Mouse (Mus musculus): ENCODE results near the gene Gstt4. TPM values are rescaled to one million over a fixed set of nuclear protein-coding genes. Genes with fewer than 3 reads are reported as not detected.
"Not testable (repeated sequence)": the region's sequence is repeated elsewhere in the genome, so short reads cannot be mapped to it uniquely, and the experiment has no call there.

Gstt4 gene
- polyA plus RNA-seq, 1 experiment from 2014 or later = not detected

GRCm38 (mm10) chr10:75853452-75853851 is 31.1 kb upstream of the Gstt4 start:
- Histone ChIP-seq H3K27me3 (no peaks in the 10 kb centered on the region; the same call in 1 of the 2 replicates), H3K4me1 (peaks cover 13% of the 10 kb centered on the region), H3K9me3 (replicated peaks) (no peaks in the 10 kb centered on the region), H3K36me3 (peaks cover 23% of the 10 kb centered on the region), H3K27ac (no peak overlapping the region), H3K4me2 (no peak overlapping the region), H3K4me3 (replicated peaks) (no peak overlapping the region), H3K9ac (no peak overlapping the region)
- 31% methylated on average over 10 of the region's 10 CpGs for WGBS
- ATAC-seq (replicated peaks; ENCODE audit: low FRiP score) = peak; percentile 27; the same call in 1 of the 2 replicates

DNA sequence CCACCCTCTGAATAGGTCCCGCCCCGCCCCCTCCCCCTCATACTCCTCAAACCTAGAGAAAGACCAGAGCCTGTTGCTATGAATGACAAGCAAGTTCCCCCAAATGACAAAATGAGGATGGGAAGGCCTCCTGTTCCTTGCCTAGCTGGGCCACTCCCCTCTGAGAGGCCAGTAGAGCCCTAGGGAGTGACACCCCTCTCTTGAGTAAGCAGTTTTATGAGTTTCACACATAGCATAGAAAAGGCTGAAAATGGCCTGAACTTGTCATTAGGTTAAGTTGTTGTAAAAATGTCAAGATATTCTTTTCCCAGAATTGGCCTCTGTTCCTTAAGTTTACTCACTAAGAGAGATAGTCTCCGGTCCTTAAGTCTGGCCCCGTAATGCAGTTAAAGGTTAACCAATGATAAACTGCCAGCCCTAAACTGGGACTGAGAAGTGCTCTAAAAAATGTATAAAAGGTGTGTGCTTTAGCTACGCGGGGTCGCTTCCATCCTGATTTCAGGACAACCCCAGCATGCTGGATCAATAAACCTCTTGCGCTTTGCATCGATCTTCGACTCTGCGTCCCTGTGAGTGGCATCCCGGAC is 30.3 kb upstream of the Gstt4 start:
- no peak for ATAC-seq (replicated peaks; ENCODE audit: low FRiP score)
- Histone ChIP-seq H3K4me1 (peaks cover 6% of the 10 kb centered on the region), H3K36me3 (peaks cover 15% of the 10 kb centered on the region), H3K4me2 (no peak overlapping the region), H3K27me3 (no peaks in the 10 kb centered on the region; the same call in 1 of the 2 replicates), H3K9ac (no peak overlapping the region), H3K27ac (no peak overlapping the region), H3K4me3 (replicated peaks) (no peak overlapping the region), H3K9me3 (replicated peaks) (no peaks in the 10 kb centered on the region)
- WGBS = 92% methylated on average over 12 of the region's 12 CpGs

DNA sequence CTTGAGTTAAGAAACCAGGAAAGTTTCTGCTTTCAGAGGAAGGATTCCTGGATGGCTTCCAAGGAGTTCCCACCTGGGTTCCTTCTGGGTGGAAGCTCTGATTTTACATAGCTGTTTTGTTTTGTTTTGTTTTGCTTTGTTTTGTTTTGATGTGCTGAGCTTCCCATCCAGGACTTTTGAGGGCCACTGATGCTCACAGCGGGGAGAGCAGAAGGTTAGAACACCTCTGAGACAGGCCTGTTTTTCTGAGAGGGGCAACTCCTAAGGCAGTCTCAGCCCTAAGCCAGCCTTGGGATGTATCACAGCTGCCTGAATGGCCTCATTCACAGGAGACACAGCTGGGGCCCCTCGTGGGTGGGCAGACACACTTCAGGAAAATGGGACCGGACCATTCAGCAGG is 29.3 kb upstream of the Gstt4 start:
- Histone ChIP-seq H3K4me2 (no peak overlapping the region), H3K9me3 (replicated peaks) (no peaks in the 10 kb centered on the region), H3K9ac (no peak overlapping the region), H3K4me1 (0 out of 2 replicates have a peak, but pooled peaks cover 3% of the 10 kb centered on the region), H3K27ac (no peak overlapping the region), H3K4me3 (replicated peaks) (no peak overlapping the region), H3K36me3 (peaks cover 6% of the 10 kb centered on the region), H3K27me3 (no peaks in the 10 kb centered on the region; the same call in 1 of the 2 replicates)
- WGBS = 41% methylated on average over 3 of the region's 3 CpGs
- no peak for ATAC-seq (replicated peaks; ENCODE audit: low FRiP score)

- Histone ChIP-seq H3K36me3 (no peaks in the 10 kb centered on the region), H3K27ac (no peak overlapping the region), H3K4me3 (replicated peaks) (no peak overlapping the region), H3K9me3 (replicated peaks) (no peaks in the 10 kb centered on the region), H3K9ac (no peak overlapping the region), H3K27me3 (no peaks in the 10 kb centered on the region; the same call in 1 of the 2 replicates), H3K4me2 (no peak overlapping the region), H3K4me1 (0 out of 2 replicates have a peak, but pooled peaks cover 3% of the 10 kb centered on the region)
- no peak for ATAC-seq (replicated peaks; ENCODE audit: low FRiP score)
- WGBS = 12% methylated on average over 6 of the region's 6 CpGs
These were observed 28.7 kb upstream of the Gstt4 start for GRCm38 (mm10) chr10:75851076-75851475.

GRCm38 (mm10) chr10:75848382-75848781 is 26.0 kb upstream of the Gstt4 start:
- ATAC-seq (replicated peaks; ENCODE audit: low FRiP score) = no peak
- WGBS = 27% methylated on average over 3 of the region's 3 CpGs
- Histone ChIP-seq H3K4me1 (0 out of 2 replicates have a peak, but pooled peaks cover 3% of the 10 kb centered on the region), H3K4me3 (replicated peaks) (no peak overlapping the region), H3K27me3 (no peaks in the 10 kb centered on the region; the same call in 1 of the 2 replicates), H3K9me3 (replicated peaks) (no peaks in the 10 kb centered on the region), H3K27ac (no peak overlapping the region), H3K9ac (no peak overlapping the region), H3K36me3 (no peaks in the 10 kb centered on the region), H3K4me2 (no peak overlapping the region)

DNA sequence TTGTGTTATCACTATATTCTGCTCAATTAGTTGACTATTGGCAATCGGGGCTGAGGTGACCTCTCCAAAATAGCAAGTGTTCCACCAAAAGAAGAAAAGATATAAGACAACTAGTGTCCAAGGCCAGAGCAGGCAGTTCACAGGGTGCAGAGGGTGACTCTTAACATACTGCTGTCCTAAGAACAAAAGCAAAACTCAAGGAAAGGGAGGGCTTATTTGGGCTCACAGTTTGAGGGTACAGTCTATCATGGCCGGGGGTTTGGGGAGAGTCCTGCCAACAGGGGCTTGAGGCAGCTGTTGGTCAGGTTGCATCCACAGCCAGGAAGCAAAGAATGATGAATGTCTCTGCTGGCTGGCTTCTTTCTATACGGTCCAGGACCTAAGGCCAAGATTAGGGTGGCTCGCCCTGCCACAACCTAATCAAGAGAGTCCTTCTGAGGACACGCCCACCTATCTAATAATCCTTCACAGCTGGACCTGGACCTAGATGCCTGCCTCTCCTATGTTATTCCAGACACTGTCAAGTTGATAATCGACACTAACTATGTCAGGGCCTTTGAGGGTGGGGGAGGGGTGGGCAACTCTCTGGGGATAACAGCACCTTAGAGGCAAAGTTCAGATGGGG is 23.1 kb upstream of the Gstt4 start:
- 71% methylated on average over 6 of the region's 6 CpGs for WGBS

DNA sequence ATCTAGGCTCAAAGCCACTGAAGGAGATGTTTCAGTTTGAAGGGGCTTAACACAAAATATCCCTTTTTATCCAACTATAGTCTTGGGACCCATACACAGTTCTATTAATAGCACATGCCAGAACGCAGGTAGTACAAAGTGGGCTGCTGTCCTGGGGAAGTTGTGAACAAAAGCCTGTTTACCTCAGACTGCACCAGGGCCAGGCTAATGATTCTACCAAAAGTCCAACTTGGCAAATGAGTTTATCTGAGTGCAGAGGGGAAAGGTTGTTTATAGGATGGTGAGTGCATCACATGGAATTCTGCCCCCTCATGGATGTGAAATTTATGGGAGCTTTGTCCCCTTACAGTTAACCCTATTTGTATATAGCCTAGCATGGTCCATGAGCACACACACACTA is 22.5 kb upstream of the Gstt4 start:
- Histone ChIP-seq H3K9ac (no peak overlapping the region), H3K36me3 (no peaks in the 10 kb centered on the region), H3K9me3 (replicated peaks) (no peaks in the 10 kb centered on the region), H3K4me1 (no peaks in the 10 kb centered on the region), H3K4me2 (no peak overlapping the region), H3K27me3 (no peaks in the 10 kb centered on the region), H3K27ac (no peak overlapping the region), H3K4me3 (replicated peaks) (no peak overlapping the region)
- 85% methylated on average over 1 of the region's 1 CpGs for WGBS
- ATAC-seq (replicated peaks; ENCODE audit: low FRiP score) = no peak

More for the DNA sequence above, 23.1 kb upstream of the Gstt4 start:
- Histone ChIP-seq H3K4me3 (replicated peaks) (no peak overlapping the region), H3K9ac (no peak overlapping the region), H3K4me2 (no peak overlapping the region), H3K9me3 (replicated peaks) (no peaks in the 10 kb centered on the region), H3K4me1 (no peaks in the 10 kb centered on the region), H3K27me3 (no peaks in the 10 kb centered on the region), H3K36me3 (no peaks in the 10 kb centered on the region), H3K27ac (no peak overlapping the region)
- ATAC-seq (replicated peaks; ENCODE audit: low FRiP score) = peak; percentile 43; the same call in 1 of the 2 replicates

DNA sequence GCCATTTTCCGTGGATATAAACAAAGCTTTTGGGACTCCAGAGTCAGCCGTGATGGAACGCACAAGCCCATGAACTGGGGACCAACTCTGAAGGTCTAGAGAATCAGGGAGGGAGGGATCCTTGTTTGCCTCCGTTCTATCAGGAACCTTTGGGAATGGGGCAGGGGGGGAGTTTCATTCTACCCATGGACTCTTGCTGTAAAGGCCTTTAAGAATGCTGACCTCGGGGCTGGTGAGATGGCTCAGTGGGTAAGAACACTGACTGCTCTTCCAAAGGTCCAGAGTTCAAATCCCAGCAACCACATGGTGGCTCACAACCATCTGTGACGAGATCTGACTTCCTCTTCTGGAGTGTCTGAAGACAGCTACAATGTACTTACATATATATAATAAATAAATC is 21.6 kb upstream of the Gstt4 start:
- H3K27me3 ChIP-seq; H3K36me3 ChIP-seq; H3K4me1 ChIP-seq; H3K4me2 ChIP-seq; H3K9ac ChIP-seq; H3K4me3 ChIP-seq (replicated peaks); H3K9me3 ChIP-seq (replicated peaks); H3K27ac ChIP-seq; ATAC-seq (replicated peaks; ENCODE audit: low FRiP score): not testable (repeated sequence)
- WGBS = 83% methylated on average over 6 of the region's 6 CpGs

DNA sequence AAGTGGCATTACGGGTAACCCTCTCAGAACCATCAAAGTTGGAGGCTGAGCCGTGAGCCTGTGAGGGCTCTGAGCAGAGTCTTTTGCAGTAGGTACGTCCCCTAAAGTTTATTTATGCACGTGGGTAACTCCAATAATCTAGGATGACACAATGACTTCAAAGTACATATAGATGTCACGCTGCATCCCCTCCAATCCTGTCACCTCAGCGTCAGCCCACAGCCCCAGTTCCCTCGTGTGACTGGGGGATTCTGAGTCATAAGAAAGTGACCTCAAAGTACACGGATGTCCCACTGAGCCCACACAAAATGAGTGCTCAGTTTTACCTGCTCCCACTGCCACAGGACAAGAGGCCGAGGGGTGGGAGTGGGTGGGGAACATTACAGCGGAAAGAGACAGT is 16.7 kb upstream of the Gstt4 start:
- H3K27me3 ChIP-seq = no peaks in the 10 kb centered on the region
- no peak overlapping the region for H3K4me2 ChIP-seq
- 84% methylated on average over 10 of the region's 10 CpGs for WGBS
- no peaks in the 10 kb centered on the region for H3K36me3 ChIP-seq
- H3K9ac ChIP-seq = no peak overlapping the region
- ATAC-seq (replicated peaks; ENCODE audit: low FRiP score) = no peak
- no peak overlapping the region for H3K27ac ChIP-seq
- peaks cover 46% of the 10 kb centered on the region for H3K4me1 ChIP-seq
- H3K4me3 ChIP-seq (replicated peaks) = no peak overlapping the region
- H3K9me3 ChIP-seq (replicated peaks) = no peaks in the 10 kb centered on the region

DNA sequence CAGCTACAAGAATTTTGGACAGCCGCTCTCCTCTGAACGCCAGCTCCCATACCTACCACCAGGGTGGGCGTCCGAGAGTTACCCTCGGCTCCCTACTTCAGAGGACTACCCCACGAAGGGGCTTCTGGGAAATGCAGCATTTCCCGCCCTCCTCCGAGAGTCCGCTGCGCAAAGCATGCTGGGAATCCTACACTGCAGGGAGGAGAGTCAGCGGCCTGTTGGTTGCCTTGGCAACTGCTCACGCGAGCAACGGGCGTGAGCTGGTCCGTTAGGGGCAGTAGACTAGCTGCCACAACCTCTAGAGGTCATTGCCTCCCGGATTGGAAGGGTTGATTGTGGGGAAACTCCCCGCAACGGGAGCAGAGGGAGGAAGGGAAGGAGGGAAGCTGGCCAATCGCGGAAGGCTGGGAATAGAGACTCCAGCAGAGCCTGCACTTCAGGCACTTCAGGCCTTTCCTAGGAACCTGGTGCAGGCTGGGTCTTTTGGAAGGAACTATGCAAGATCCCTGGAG is 15.0 kb upstream of the Gstt4 start, which contains the start of gene Gstt2:
TSS of gene Gstt2 (minus strand) at position 177 of the 512 bp plus-strand sequence.
- no peaks in the 10 kb centered on the region for H3K9me3 ChIP-seq (replicated peaks)
- ATAC-seq (replicated peaks; ENCODE audit: low FRiP score) = peak; percentile 90
- 0% methylated on average over 21 of the region's 21 CpGs for WGBS
- peak within 1 kb of the TSS; percentile 84 for H3K27ac ChIP-seq
- H3K27me3 ChIP-seq = no peaks in the 10 kb centered on the region
- peak within 1 kb of the TSS; percentile 50 for H3K9ac ChIP-seq
- peaks cover 57% of the 10 kb centered on the region for H3K4me1 ChIP-seq
- H3K4me3 ChIP-seq (replicated peaks) = peak within 1 kb of the TSS; percentile 48
- no peaks in the 10 kb centered on the region for H3K36me3 ChIP-seq
- peak within 1 kb of the TSS; percentile 78 for H3K4me2 ChIP-seq

GRCm38 (mm10) chr10:75835761-75836531 is 13.6 kb upstream of the Gstt4 start:
- H3K4me1 ChIP-seq = peaks cover 57% of the 10 kb centered on the region
- no peaks in the 10 kb centered on the region for H3K27me3 ChIP-seq
- no peak for ATAC-seq (replicated peaks; ENCODE audit: low FRiP score)
- peak overlapping the region; percentile 78 for H3K4me2 ChIP-seq
- H3K9ac ChIP-seq = no peak overlapping the region
- no peaks in the 10 kb centered on the region for H3K36me3 ChIP-seq
- H3K9me3 ChIP-seq (replicated peaks) = no peaks in the 10 kb centered on the region
- WGBS = 10% methylated on average over 10 of the region's 10 CpGs
- H3K4me3 ChIP-seq (replicated peaks) = peak overlapping the region; percentile 42
- H3K27ac ChIP-seq = peak overlapping the region; percentile 84

- 1% methylated on average over 10 of the region's 10 CpGs for WGBS
- Histone ChIP-seq H3K36me3 (no peaks in the 10 kb centered on the region), H3K4me3 (replicated peaks) (peak overlapping the region; percentile 42), H3K4me1 (peaks cover 57% of the 10 kb centered on the region), H3K27ac (peak overlapping the region; percentile 72), H3K9me3 (replicated peaks) (no peaks in the 10 kb centered on the region), H3K4me2 (peak overlapping the region; percentile 78), H3K9ac (no peak overlapping the region), H3K27me3 (no peaks in the 10 kb centered on the region)
- no peak for ATAC-seq (replicated peaks; ENCODE audit: low FRiP score)
These were observed 13.0 kb upstream of the Gstt4 start for GRCm38 (mm10) chr10:75835307-75835706.

Measured in kidney, embryonic 15.5 days (tissue).